Mouse (Mus musculus): ENCODE measurements around the gene Slc1a1.

DNA sequence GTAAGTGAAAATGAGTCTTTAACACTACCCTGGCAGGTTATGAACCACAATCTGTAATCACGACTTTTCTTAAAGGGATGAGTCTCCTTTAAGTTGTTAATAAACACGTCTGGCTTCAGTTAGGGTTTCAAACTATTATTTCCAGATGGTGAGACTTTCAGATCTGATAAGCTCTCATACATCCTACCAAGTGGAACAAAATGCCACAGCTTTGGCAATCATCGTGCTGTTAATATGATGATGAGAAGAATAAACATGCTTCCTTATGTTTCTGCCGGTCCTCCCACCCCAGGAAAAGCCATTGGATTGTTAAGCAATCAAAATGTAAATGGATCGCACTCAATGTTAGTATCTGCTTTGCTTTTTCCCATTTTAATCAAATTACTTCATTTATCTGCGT, 30.1 kb downstream of the Slc1a1 start:
- TF ChIP-seq GATA1 (IDR thresholded peaks at IDR 0.05; ENCODE audit: low read length) (no peak), TAL1 (IDR thresholded peaks at IDR 0.05; ENCODE audit: low read length) (no peak)

Data from erythroblast, embryonic 14.5 days (primary cell).